Mouse (Mus musculus): Measurements from ENCODE around the gene H2-M10.5. TPM values are rescaled to one million over a fixed set of nuclear protein-coding genes. Genes with fewer than 3 reads are reported as not detected.

The H2-M10.5 gene
- polyA plus RNA-seq, 1 experiment from 2014 or later: not detected

Other genes with a start within 250 kb of the H2-M10.5 start
- gene H2-M11, start 225.8 kb upstream of the H2-M10.5 start, polyA plus RNA-seq (2016; fragmentation: Nextera tagmentation; extraction: Ambion mirVana): not detected in 2 replicates
- gene H2-M9, start 130.2 kb upstream of the H2-M10.5 start, polyA plus RNA-seq (2016; fragmentation: Nextera tagmentation; extraction: Ambion mirVana): not detected in 2 replicates
- gene H2-M1, start 100.7 kb upstream of the H2-M10.5 start, polyA plus RNA-seq (2016; fragmentation: Nextera tagmentation; extraction: Ambion mirVana): not detected in 2 replicates
- gene H2-M10.6, start 39.3 kb downstream of the H2-M10.5 start, polyA plus RNA-seq (2016; fragmentation: Nextera tagmentation; extraction: Ambion mirVana): not detected in 2 replicates
- 36.7 and 48.1 TPM in 2 replicates for gene Trim26, start 64.2 kb downstream of the H2-M10.5 start, polyA plus RNA-seq (2016; fragmentation: Nextera tagmentation; extraction: Ambion mirVana)
- gene Trim15, start 94.3 kb downstream of the H2-M10.5 start, polyA plus RNA-seq (2016; fragmentation: Nextera tagmentation; extraction: Ambion mirVana): 0.18 and 0.30 TPM in 2 replicates
- 5.1 and 5.8 TPM in 2 replicates for gene Trim10, start 96.7 kb downstream of the H2-M10.5 start, polyA plus RNA-seq (2016; fragmentation: Nextera tagmentation; extraction: Ambion mirVana)
- not detected in 2 replicates for gene Trim40, start 117.2 kb downstream of the H2-M10.5 start, polyA plus RNA-seq (2016; fragmentation: Nextera tagmentation; extraction: Ambion mirVana)
- not detected in 2 replicates for gene Trim31, start 125.2 kb downstream of the H2-M10.5 start, polyA plus RNA-seq (2016; fragmentation: Nextera tagmentation; extraction: Ambion mirVana)
- 0.13 and 0.45 TPM in 2 replicates for gene Rnf39, start 170.0 kb downstream of the H2-M10.5 start, polyA plus RNA-seq (2016; fragmentation: Nextera tagmentation; extraction: Ambion mirVana)
- gene Ppp1r11, start 178.8 kb downstream of the H2-M10.5 start, polyA plus RNA-seq (2016; fragmentation: Nextera tagmentation; extraction: Ambion mirVana): 152 and 174 TPM in 2 replicates
- 107 and 114 TPM in 2 replicates for gene Znrd1, start 185.6 kb downstream of the H2-M10.5 start, polyA plus RNA-seq (2016; fragmentation: Nextera tagmentation; extraction: Ambion mirVana)
- 8.9 and 9.5 TPM in 2 replicates for gene Znrd1as, start 185.7 kb downstream of the H2-M10.5 start, polyA plus RNA-seq (2016; fragmentation: Nextera tagmentation; extraction: Ambion mirVana)
- gene 2410137M14Rik, start 208.3 kb downstream of the H2-M10.5 start, polyA plus RNA-seq (2016; fragmentation: Nextera tagmentation; extraction: Ambion mirVana): not detected in 2 replicates
- 0.55 and 1.2 TPM in 2 replicates for gene H2-M5, start 216.6 kb downstream of the H2-M10.5 start, polyA plus RNA-seq (2016; fragmentation: Nextera tagmentation; extraction: Ambion mirVana)
- 69.9 and 92.6 TPM in 2 replicates for gene Zfp57, start 228.3 kb downstream of the H2-M10.5 start, polyA plus RNA-seq (2016; fragmentation: Nextera tagmentation; extraction: Ambion mirVana)